Mouse (Mus musculus) hindbrain, postnatal 0 days (tissue): ENCODE measurements around the gene Ssh2. TPM values are rescaled to one million over a fixed set of nuclear protein-coding genes. Genes with fewer than 3 reads are reported as not detected.

ENCODE experiments used
- ATAC-seq: fragments of 200-750 bp; cut with Nextera tagmentation; 2 replicates; pipeline ENCODE4 v1.8.0; 2017; ENCODE audit warnings: mild to moderate bottlenecking, moderate TSS enrichment, moderate library complexity
- DNase-seq: peaks from one replicate; pipeline ENCODE4 v3.0.0-alpha.2; 2015; ENCODE audit warnings: low spot score
- H3K27ac ChIP-seq: fragments of 300-500 bp; sonication (generic); 2 replicates; pipeline ENCODE4 v1.5.1; 2014; ENCODE audit warnings: mild to moderate bottlenecking
- H3K27me3 ChIP-seq: fragments of 300-500 bp; sonication (generic); 2 replicates; pipeline ENCODE4 v1.6.1; 2014; ENCODE audit warnings: low read length, mixed read lengths; ENCODE audit not compliant: insufficient read depth
- H3K36me3 ChIP-seq: fragments of 300-500 bp; sonication (generic); 2 replicates; pipeline ENCODE4 v1.6.1; 2014; ENCODE audit warnings: low read length, mixed read lengths; ENCODE audit not compliant: insufficient read depth
- H3K4me1 ChIP-seq: fragments of 300-500 bp; sonication (generic); 2 replicates; pipeline ENCODE4 v1.6.1; 2014; ENCODE audit warnings: antibody characterized with exemption, low read length, mixed read lengths; ENCODE audit not compliant: insufficient read depth
- H3K4me2 ChIP-seq: fragments of 300-500 bp; sonication (generic); 2 replicates; pipeline ENCODE4 v1.6.1; 2014; ENCODE audit warnings: low read depth, mild to moderate bottlenecking, low read length, moderate library complexity, mixed read lengths
- H3K4me3 ChIP-seq: fragments of 300-500 bp; sonication (generic); 2 replicates; pipeline ENCODE4 v1.5.1; 2014; ENCODE audit warnings: low read length
- H3K9ac ChIP-seq: fragments of 300-500 bp; sonication (generic); replicated peaks from 2 replicates; pipeline ENCODE4 v1.6.1; 2014; ENCODE audit warnings: mild to moderate bottlenecking, low read length, moderate library complexity, mixed read lengths
- H3K9me3 ChIP-seq: fragments of 300-500 bp; sonication (generic); 2 replicates; pipeline ENCODE4 v1.6.1; 2016; ENCODE audit warnings: low read length, mixed read lengths
- CTCF ChIP-seq: IDR thresholded peaks from 2 replicates; pipeline ENCODE4 v1.5.1; 2016; ENCODE audit warnings: antibody characterized with exemption, control low read depth, low read depth
- WGBS: fragments of 180-500 bp; shearing (Covaris S2); extraction: QIAGEN DNeasy Blood & Tissue Kit; methylation state at CpG from one replicate; pipeline ENCODE4 v1.1.7; 2014; 5-methylcytosine and 5-hydroxymethylcytosine counted together
- polyA plus RNA-seq: library from polyadenylated mRNA; unstranded; fragments of >200 nt; fragmentation: Nextera tagmentation; extraction: Ambion mirVana; gene quantifications from 2 replicates; pipeline ENCODE4 v1.2.1, GENCODE M21; 2015
- total RNA-seq: library from RNA; depleted of rRNA; stranded (reverse); fragments of >200 nt; gene quantifications from 2 replicates; pipeline ENCODE4 v1.2.3, GENCODE M21; 2014

Gene Ssh2
- total and polyA plus RNA-seq, 2 experiments from 2014 or later = 10.9 to 30.1 TPM

DNA sequence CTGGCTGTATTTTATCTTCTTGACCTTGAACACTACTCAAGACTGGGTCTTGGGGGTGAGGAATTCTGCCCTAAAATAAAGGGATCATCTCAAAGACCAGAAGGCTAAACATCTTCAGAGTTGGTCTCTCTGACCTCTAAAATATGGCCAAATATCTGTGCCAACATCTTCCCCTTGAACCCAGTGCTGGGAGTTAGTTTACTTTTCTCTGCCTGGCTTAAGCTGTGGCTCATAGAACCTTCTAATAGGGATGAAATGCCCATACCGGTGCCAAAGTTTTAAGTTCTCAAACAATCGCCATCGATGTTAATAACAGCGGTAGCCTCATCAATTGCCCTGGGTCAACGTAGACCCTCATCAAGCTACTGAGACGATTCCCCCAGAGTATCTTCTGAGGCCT lies 245.8 kb downstream of the Ssh2 start:
- Histone ChIP-seq H3K9ac (peak overlapping the region; percentile 46), H3K4me3 (peak overlapping the region; percentile 47), H3K4me2 (peak overlapping the region; percentile 91), H3K9me3 (no peaks in the 10 kb centered on the region), H3K27ac (no peak overlapping the region), H3K4me1 (no peaks in the 10 kb centered on the region), H3K27me3 (0 out of 2 replicates have a peak, but pooled peaks cover 4% of the 10 kb centered on the region), H3K36me3 (no peaks in the 10 kb centered on the region; the same call in 1 of the 2 replicates)
- TF ChIP-seq CTCF = no peak
- no peak for DNase-seq
- no peak for ATAC-seq
- WGBS = 5% methylated on average over 6 of the region's 6 CpGs

DNA sequence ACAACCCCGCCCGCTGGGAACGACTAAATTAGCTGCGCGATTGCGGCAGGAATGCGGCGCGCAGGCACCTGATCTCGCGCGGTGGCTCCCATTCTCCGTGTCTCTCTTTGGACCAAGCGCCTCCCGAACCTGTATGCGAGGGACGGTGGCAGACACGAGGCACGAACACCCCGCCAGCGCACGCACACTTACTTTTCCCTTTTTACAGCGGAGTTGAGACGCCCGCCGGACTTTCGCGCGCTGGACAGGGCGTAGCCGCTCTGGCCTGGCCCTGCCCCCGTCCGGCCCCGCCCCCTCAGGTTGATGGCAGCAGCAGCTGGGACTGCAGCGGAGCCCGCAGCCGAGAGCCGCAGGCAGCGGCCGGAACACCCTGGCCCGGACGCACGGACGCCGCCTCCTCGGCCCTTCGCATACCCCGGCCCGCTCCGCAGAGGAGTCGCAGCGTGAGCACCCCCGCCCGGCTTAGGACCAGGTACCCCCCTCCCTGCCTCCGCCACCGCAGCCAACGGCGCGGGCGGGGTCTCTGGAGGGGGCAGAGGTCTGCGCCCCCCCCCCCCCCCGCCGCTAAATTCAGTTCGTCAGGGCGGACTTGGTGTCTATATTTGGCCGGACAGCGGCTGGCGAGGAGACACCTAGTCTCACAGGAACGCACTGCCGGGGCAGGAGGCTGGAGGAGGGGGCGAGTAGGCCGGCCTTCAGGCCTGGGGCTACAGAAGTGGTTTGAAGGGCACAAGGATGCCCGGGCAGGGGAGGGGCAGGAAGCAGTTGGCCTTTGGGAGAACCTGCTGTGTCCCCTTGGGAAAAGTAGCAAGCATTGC lies 246.4 kb downstream of the Ssh2 start, which contains the start of gene Coro6:
Coro6 (plus strand) TSS at position 129 of the 818 bp plus-strand sequence.
- Histone ChIP-seq H3K4me3 (peak within 1 kb of the TSS; percentile 47), H3K4me1 (no peaks in the 10 kb centered on the region), H3K4me2 (peak within 1 kb of the TSS; percentile 91), H3K9me3 (no peaks in the 10 kb centered on the region), H3K27me3 (0 out of 2 replicates have a peak, but pooled peaks cover 4% of the 10 kb centered on the region), H3K9ac (peak within 1 kb of the TSS; percentile 46), H3K36me3 (no peaks in the 10 kb centered on the region; the same call in 1 of the 2 replicates), H3K27ac (no peak within 1 kb of the TSS)
- ATAC-seq = peak; percentile 38; the same call in 1 of the 2 replicates
- 1% methylated on average over 68 of the region's 73 CpGs for WGBS
- TF ChIP-seq CTCF = no peak
- peak; percentile 40 for DNase-seq

DNA sequence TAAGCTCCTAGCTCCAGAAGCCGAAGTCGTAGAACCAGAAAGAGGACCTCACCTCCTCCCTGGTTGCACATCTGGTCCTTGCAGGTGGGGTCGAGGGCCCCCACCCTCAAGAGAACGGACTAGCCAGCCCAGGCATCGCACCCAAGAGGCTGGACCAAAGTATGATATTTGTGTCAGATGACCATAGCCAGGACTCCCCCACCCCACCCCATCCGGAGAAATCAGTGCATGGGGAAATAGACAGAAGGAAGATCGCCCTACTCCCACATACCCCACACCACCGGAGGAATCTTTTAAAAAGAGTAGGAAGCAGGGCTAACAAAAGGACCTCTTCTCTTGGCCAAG lies 247.0 kb downstream of the Ssh2 start:
- H3K4me2 ChIP-seq = peak overlapping the region; percentile 91
- WGBS = 49% methylated on average over 8 of the region's 8 CpGs
- TF ChIP-seq CTCF = no peak
- DNase-seq = no peak
- no peak for ATAC-seq
- no peaks in the 10 kb centered on the region for H3K9me3 ChIP-seq
- H3K4me1 ChIP-seq = no peaks in the 10 kb centered on the region
- H3K36me3 ChIP-seq = no peaks in the 10 kb centered on the region; the same call in 1 of the 2 replicates
- 0 out of 2 replicates have a peak, but pooled peaks cover 4% of the 10 kb centered on the region for H3K27me3 ChIP-seq
- no peak overlapping the region for H3K27ac ChIP-seq
- H3K4me3 ChIP-seq = peak overlapping the region; percentile 47
- no peak overlapping the region; the same call in 1 of the 2 replicates for H3K9ac ChIP-seq

DNA sequence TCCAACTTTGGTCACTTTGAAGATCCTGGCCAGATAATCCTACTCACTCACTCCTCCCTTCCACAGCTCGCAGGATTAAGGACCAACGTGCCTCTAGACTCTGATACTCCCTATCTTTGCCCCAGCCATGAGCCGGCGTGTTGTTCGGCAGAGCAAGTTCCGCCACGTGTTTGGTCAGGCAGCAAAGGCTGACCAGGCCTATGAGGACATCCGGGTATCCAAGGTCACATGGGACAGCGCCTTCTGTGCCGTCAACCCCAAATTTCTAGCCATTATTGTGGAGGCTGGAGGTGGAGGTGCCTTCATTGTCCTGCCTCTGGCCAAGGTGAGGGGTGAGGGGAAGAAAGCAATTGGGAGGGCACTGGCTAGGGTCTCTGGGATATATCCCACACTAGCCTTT lies 247.7 kb downstream of the Ssh2 start:
- no peak overlapping the region for H3K9ac ChIP-seq
- 76% methylated on average over 10 of the region's 10 CpGs for WGBS
- H3K36me3 ChIP-seq = no peaks in the 10 kb centered on the region; the same call in 1 of the 2 replicates
- H3K27me3 ChIP-seq = 0 out of 2 replicates have a peak, but pooled peaks cover 4% of the 10 kb centered on the region
- TF ChIP-seq CTCF = no peak
- no peak for DNase-seq
- H3K4me1 ChIP-seq = no peaks in the 10 kb centered on the region
- no peak for ATAC-seq
- no peak overlapping the region for H3K4me3 ChIP-seq
- no peak overlapping the region for H3K27ac ChIP-seq
- no peaks in the 10 kb centered on the region for H3K9me3 ChIP-seq
- H3K4me2 ChIP-seq = no peak overlapping the region

DNA sequence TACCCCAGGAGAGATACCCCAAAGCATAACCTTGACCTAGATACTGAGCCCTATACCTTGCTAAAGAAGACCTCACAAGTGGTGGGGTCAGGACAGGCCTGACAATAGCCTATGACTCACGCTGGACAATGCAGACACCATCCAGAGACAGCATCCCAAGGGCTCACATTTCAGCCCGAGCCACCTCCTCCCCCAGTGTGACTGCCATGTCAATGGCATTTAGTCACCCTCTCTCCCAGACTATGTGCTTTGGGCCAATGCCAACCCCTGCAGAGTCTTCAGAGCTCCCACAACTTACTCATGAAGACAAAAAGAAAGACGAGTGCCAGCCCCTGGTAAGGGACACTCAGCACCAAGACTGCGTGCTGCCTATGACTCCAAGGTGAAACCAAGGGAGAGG lies 248.6 kb downstream of the Ssh2 start:
- no peak overlapping the region for H3K9ac ChIP-seq
- no peak overlapping the region for H3K4me2 ChIP-seq
- TF ChIP-seq CTCF = no peak
- DNase-seq (no peak), ATAC-seq (no peak)
- no peak overlapping the region for H3K4me3 ChIP-seq
- H3K27ac ChIP-seq = no peak overlapping the region
- H3K36me3 ChIP-seq = no peaks in the 10 kb centered on the region; the same call in 1 of the 2 replicates
- no peaks in the 10 kb centered on the region for H3K9me3 ChIP-seq
- H3K27me3 ChIP-seq = 0 out of 2 replicates have a peak, but pooled peaks cover 4% of the 10 kb centered on the region
- WGBS = 28% methylated on average over 4 of the region's 4 CpGs
- H3K4me1 ChIP-seq = no peaks in the 10 kb centered on the region

DNA sequence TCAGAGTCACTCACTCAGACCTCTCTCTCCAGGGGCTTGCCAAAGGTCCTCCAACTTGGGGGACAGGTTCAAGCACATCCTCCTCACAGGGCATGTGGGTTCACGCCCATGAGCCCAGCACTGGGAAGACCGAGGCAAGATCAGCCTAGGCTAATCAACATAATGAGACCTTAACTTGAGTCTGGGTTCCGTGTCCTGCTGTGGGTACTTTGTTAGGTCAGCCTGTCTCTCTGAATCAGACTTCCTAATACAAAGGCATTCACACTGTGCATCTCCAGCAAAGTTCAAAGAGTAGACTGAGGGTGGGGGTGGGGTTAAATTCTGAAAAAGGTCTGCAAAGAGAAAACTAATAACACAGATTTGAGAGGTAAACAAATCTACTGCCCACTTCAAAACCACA lies 249.0 kb downstream of the Ssh2 start:
- H3K4me1 ChIP-seq = no peaks in the 10 kb centered on the region
- H3K36me3 ChIP-seq = no peaks in the 10 kb centered on the region; the same call in 1 of the 2 replicates
- H3K4me3 ChIP-seq = no peak overlapping the region
- ATAC-seq = no peak
- H3K9me3 ChIP-seq = no peaks in the 10 kb centered on the region
- no peak for TF ChIP-seq CTCF
- no peak overlapping the region for H3K27ac ChIP-seq
- H3K4me2 ChIP-seq = no peak overlapping the region
- 0 out of 2 replicates have a peak, but pooled peaks cover 4% of the 10 kb centered on the region for H3K27me3 ChIP-seq
- DNase-seq = no peak
- no peak overlapping the region for H3K9ac ChIP-seq
- WGBS = 44% methylated on average over 3 of the region's 3 CpGs

DNA sequence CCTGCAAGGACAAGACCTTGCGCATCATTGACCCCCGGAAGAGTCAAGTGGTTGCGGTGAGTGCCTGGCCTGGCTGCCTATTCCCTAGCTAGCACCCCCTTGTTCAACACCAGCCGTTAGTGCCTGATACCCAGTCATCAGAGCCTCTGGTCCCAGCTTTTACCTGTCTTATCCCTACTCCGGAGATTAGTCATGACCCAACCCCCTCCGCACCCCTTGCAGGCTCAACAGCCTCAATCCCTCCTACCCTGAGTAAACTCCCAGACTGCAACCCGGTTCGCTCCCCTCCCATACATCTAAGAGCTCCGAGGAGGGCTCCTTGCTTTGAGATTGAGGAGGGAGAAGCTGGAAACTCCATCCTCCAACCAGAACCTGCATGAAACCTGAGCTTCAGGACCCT lies 250.5 kb downstream of the Ssh2 start:
- Histone ChIP-seq H3K9ac (no peak overlapping the region), H3K27ac (no peak overlapping the region), H3K27me3 (no peaks in the 10 kb centered on the region), H3K4me1 (no peaks in the 10 kb centered on the region), H3K4me2 (no peak overlapping the region), H3K4me3 (no peak overlapping the region), H3K9me3 (no peaks in the 10 kb centered on the region), H3K36me3 (peaks cover 12% of the 10 kb centered on the region; the same call in 1 of the 2 replicates)
- DNase-seq = no peak
- WGBS = 40% methylated on average over 9 of the region's 9 CpGs
- ATAC-seq = no peak
- TF ChIP-seq CTCF = no peak
